Mouse (Mus musculus) erythroblast, embryonic 14.5 days (primary cell): Measurements from ENCODE around the gene Rnf167.

Experiments used
- GATA1 ChIP-seq: IDR thresholded peaks from 2 replicates; pipeline ENCODE4 v1.6.1; 2012; ENCODE audit warnings: low read length, inconsistent platforms, mixed read lengths
- TAL1 ChIP-seq: IDR thresholded peaks from 3 replicates; pipeline ENCODE4 v1.6.1; 2012; ENCODE audit warnings: low read length, inconsistent platforms, mixed read lengths

GRCm38 (mm10) chr11:70660571-70660970 is 13.5 kb downstream of the Rnf167 start:
- TF ChIP-seq GATA1 (no peak), TAL1 (no peak)
